Mouse (Mus musculus) B cell, adult 62 days (primary cell): Measurements from ENCODE around the gene Zc3h6. TPM values are rescaled to one million over a fixed set of nuclear protein-coding genes. Genes with fewer than 3 reads are reported as not detected.

ENCODE experiments used
- total RNA-seq: library from RNA; stranded (reverse); gene quantifications from 4 replicates; pipeline ENCODE4 v1.2.4, GENCODE M21; 2023

Zc3h6 gene
- total RNA-seq: 9.0 to 13.0 TPM (median 10.7 TPM) in 4 replicates

DNA sequence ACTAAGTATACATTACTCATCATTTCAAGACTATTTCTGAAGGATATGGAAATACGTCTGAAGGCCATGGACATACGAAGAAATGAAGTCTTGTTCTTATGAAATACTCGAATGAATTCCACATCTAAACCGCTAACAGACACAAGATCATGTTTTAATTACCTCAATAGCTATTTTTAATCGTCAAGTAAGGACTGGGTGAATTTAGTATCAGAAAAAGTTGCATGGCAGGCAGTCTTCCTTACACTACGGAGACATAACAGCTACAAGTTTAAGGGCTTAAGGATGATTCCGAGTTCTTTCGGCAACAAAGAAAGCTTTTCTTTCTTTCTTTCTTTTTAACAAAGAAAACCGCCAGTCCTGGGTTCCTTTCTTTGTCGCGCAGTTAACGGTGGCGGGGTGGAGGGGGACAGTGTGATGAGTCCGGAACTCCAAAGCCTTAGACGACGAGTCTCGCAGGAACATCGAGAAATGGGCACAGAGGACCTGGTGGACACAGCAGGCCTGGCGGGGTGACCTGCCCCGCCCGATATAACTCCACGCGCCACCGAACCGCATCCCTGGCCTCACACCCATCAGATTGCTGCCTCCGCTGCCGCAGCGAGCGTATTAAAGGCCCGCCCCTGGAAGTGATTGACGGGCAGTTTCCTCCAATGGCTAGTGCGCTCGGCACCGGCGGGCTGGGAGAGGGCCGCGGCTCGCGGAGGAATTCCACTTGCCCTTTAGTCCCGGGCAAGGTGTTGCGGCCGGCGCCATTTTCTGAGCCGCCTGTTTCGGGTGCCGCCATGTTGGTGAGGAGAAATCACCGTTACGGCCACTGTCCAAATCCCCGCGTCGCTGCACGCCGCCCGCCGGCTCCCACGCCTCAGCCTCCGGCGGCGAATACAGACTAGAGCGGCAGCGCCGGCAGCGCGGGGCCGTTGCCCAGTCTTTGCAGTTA is at the start of gene Zc3h6:
Gene Zc3h6, plus strand, starts transcription at position 762 of the 940 bp plus-strand sequence.

DNA sequence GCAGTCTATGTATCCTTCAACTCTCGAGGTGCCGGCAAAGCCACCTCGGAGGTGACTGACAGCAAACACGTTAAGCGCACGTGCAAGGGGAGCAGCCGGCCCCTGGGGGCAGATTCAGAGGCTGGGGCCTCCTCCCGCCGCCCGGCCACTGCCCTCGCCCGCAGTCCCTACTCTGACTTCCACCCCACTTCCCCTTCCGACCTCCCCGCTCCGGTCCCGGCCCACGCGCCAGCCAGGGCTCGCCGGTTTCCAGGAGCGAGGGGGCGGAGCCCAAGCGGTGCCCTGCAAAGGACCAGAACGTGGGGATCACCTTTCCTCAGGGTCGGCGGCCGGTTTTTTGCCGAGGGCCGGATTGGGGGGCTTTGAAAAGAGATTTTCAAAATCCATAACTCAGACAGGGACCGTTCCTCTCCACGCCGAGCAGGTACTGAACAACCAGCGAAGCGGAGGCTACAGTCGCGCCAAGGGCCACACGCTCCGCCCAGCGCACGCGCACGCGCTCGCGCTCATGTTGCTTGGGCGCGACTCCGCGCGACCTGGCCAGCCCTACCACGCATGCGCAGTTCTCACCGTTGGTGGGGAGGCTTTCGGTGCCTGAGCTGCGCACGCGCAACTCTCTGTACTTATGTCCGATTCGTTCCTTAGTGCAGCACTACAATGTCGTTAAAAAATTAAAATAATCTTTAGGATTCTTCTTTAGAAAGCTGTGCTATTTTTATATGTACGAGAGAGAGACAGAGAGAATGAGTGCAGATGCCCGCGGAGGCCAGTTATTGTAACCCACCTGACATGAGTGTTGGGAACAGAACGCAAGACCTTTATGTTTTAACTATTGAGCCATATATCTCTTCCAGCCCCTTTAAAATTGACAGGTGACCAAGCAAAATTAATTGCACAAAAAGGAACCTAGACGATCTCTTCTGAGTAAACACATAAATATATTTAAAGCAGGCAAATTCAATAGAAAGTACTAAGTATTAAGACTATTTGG is 23.4 kb upstream of the Zc3h6 start, which contains the start of gene Zc3h8:
Gene Zc3h8, minus strand, starts transcription at position 540 of the 991 bp plus-strand sequence.

DNA sequence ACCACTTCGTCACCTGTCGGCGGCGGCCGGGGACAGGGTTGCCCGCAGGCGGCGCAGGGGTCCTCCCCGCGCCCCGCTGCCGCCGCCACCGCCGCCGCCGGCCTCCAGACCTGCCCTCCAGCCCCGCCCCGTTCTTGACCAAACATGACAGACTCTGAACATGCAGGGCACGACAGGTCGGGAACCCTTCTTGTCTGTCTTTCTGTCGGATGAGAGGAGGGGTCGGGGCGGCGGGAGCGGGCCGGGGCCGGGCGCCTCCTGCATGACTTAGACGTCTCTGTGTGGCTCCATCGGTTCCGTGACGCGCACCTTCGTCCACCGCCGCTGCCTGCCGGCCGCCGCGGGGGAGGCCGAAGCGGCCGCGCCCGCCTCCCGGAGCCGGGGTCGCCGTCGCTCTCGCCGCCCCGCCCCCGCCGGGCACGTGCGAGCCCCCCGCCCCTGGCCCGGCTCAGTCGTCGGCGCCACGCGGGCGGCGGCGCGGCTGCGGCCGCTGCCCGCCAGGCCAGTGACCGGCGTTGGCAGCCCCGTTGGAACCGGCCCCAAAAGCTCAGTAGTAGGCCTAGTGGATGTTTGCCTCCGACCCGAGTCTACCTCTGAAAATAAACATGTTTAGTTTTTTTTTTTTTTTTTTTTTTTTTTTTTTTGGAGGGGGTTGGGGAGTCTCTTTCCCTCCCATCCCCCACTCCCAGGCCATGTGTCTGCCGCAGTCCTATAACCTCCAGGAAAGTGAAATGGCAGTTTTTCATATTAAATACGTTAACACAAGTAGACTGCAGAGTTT is 649 bp downstream of the Zc3h6 start, which contains the start of gene Gm10762:
Gene Gm10762, minus strand, starts transcription at position 65 of the 781 bp plus-strand sequence.

DNA sequence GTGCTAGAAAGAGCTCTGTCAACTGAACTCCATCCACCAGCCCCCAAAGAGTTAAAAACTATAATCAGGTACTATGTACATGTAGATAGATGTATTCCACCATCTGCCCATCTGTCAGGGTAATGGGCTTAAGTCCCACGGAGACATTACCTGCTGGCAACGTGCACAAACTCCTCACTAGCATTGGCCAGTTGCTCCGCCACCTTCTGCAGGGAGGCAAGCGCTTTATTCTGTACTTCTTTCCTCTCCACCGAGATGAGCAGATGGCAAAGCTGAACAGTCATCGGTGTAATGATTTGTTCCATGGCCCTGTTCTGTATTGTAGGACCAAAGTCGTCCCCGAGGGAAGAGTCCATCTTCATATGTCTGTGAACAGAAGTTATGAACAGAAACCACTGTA is 80.6 kb downstream of the Zc3h6 start, which contains the start of gene Vinac1:
Gene Vinac1, minus strand, starts transcription at position 362 of the 400 bp plus-strand sequence.

DNA sequence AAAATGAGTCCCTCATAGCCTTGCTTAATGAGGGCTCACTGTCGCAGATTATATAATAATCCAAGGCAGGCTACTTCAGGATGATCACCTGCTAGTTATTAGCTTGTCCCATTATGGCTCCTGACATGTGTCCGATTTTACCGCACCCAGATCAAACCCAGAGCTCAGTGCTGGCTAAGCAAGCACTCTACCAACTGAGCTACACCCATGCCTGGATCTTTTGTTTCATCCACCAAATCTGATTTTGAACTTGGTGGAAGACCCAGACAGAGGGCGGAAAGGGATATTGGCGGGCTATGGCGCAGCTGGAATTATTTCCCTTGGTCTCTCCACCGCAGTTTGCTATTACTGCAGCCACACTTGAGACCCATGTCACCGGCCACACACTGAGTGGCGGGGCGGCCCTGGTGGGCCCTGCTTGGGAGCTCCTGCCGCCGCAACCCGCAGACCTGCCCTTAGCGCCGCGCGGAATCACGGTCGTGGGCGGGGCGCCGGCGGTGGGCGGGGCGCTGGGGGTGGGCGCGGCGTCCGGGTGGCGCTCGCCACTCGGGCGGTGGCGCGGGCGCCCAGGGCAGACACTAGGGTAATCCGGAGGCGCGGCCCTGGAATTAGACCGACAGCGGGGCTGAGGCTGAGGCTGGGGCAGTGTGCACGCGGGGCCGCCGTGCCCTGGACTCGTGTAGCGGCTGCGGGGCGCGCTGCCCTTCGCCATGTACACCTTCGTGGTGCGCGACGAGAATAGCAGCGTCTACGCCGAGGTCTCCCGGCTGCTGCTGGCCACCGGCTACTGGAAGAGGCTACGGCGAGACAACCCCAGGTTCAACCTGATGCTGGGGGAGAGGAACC is 98.5 kb downstream of the Zc3h6 start, which contains the start of gene Ttl:
Gene Ttl, plus strand, starts transcription at position 506 of the 846 bp plus-strand sequence.

Other genes with a start within 250 kb of the Zc3h6 start
- gene Tmem87b, start 149.3 kb upstream of the Zc3h6 start, total RNA-seq: 38.0 to 46.5 TPM (median 45.1 TPM) in 4 replicates
- not detected in 4 replicates for gene Fbln7, start 104.4 kb upstream of the Zc3h6 start, total RNA-seq
- gene Zc3h8, start 23.3 kb upstream of the Zc3h6 start, total RNA-seq: 3.7 to 5.1 TPM (median 4.6 TPM) in 4 replicates
- 4.2 to 7.5 TPM (median 4.7 TPM) in 4 replicates for gene Gm10762, start 323 bp downstream of the Zc3h6 start, total RNA-seq
- gene Vinac1, start 80.8 kb downstream of the Zc3h6 start, total RNA-seq: 0.12 to 0.14 TPM in 2 of 4 replicates, not detected in the others
- gene Ttl, start 98.5 kb downstream of the Zc3h6 start, total RNA-seq: 3.9 to 5.2 TPM (median 4.3 TPM) in 4 replicates
- gene Polr1b, start 133.6 kb downstream of the Zc3h6 start, total RNA-seq: 49.0 to 51.4 TPM (median 49.9 TPM) in 4 replicates
- 14.6 to 18.4 TPM (median 17.5 TPM) in 4 replicates for gene Chchd5, start 162.3 kb downstream of the Zc3h6 start, total RNA-seq
- 214 to 240 TPM (median 218 TPM) in 4 replicates for gene Slc20a1, start 231.4 kb downstream of the Zc3h6 start, total RNA-seq